ENCODE assay signal across 8 mouse cellular contexts in the genomic region with DNA sequence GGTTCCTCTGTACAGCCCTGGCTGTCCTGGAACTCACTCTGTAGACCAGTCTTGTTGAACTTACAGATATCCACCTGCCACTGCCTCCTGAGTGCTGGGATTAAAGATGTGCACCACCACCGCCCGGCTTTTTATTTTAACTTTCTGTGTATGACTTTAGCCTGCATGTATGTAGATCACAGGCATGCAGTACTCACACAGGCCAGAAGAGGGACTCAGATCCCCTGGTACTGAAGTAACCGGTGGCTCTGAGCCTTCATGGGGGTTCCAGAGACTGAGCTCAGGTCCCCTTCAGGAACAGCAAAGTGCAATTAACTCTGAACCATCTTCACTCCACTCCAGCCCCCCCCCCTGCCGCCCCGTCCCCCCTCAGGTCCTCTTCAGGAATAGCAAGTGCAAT. TPM values are rescaled to one million over a fixed set of nuclear protein-coding genes. Genes with fewer than 3 reads are reported as not detected.
DNase-seq lines count a peak whose midpoint lies in the region; ATAC-seq and TF ChIP-seq lines count a peak whose summit lies in the region.

No protein-coding gene starts in this region.

- WGBS in liver, embryonic 11.5 days = 39% methylated on average over 4 of the region's 5 CpGs

- no peak overlapping the region for H3K9ac ChIP-seq in liver, embryonic 11.5 days (ENCODE audit: low read depth, low read length)

- H3K4me2 ChIP-seq in liver, embryonic 11.5 days = no peak overlapping the region

- intact Hi-C loops in heart, postnatal 25 days (cut with DNase I) = no loop called here

- peak; percentile 28; the same call in 1 of the 2 replicates for TF ChIP-seq CTCF in testis, adult 2 months (IDR thresholded peaks at IDR 0.05; ENCODE audit: control insufficient read depth, insufficient read depth, insufficient replicate concordance, low read depth, low read length)
- 0 out of 2 replicates have a peak, but pooled peaks have one; percentile 18 for TF ChIP-seq CTCF in cortical plate, adult 2 months (IDR thresholded peaks at IDR 0.05; ENCODE audit: extremely low read depth, insufficient read depth, low read length)

- H3K36me3 ChIP-seq in testis, adult 2 months (ENCODE audit: control insufficient read depth, insufficient read depth, low read length) = no peaks in the 10 kb centered on the region
- H3K36me3 ChIP-seq in liver, embryonic 11.5 days (ENCODE audit: control insufficient read depth, insufficient read depth, low read length) = no peaks in the 10 kb centered on the region

- ATAC-seq in liver, embryonic 11.5 days (replicated peaks; ENCODE audit: low FRiP score) = no peak

- H3K9me3 ChIP-seq in liver, embryonic 11.5 days (ENCODE audit: control insufficient read depth, low read length) = no peaks in the 10 kb centered on the region

- no peak overlapping the region for H3K4me3 ChIP-seq in testis, adult 2 months (ENCODE audit: control insufficient read depth, low read depth, low read length)
- H3K4me3 ChIP-seq in cortical plate, adult 2 months (ENCODE audit: insufficient read depth, low read length) = no peak overlapping the region
- no peak overlapping the region for H3K4me3 ChIP-seq in liver, embryonic 11.5 days (ENCODE audit: low read depth, low read length)

- H3K4me1 ChIP-seq in testis, adult 2 months (ENCODE audit: control insufficient read depth, insufficient read depth, low read length) = no peaks in the 10 kb centered on the region
- no peaks in the 10 kb centered on the region for H3K4me1 ChIP-seq in cortical plate, adult 2 months (ENCODE audit: control insufficient read depth, insufficient read depth, low read length)
- H3K4me1 ChIP-seq in liver, embryonic 11.5 days (replicated peaks; ENCODE audit: control insufficient read depth, insufficient read depth, low read length) = no peaks in the 10 kb centered on the region

- no peaks in the 10 kb centered on the region for H3K27me3 ChIP-seq in testis, adult 2 months (ENCODE audit: control insufficient read depth, insufficient read depth, low read length)
- H3K27me3 ChIP-seq in liver, embryonic 11.5 days (replicated peaks; ENCODE audit: control insufficient read depth, insufficient read depth, low read length) = peaks cover 11% of the 10 kb centered on the region

- DNase-seq in heart, adult 11 months = peak; percentile 89
- no peak for DNase-seq in heart, postnatal 25 days (ENCODE audit: low spot score)
- DNase-seq in testis, postnatal 14 days (ENCODE audit: low spot score) = no peak
- peak; percentile 46 for DNase-seq in liver, embryonic 11.5 days (ENCODE audit: low spot score)
- DNase-seq in thymus, postnatal 0 days (ENCODE audit: low spot score) = peak; percentile 68
- no peak for DNase-seq in left cerebral cortex, adult 18-20 months (ENCODE audit: low spot score in 2 of 2)

- H3K27ac ChIP-seq in testis, adult 2 months (ENCODE audit: control insufficient read depth, insufficient read depth, low read depth, low read length) = no peak overlapping the region
- H3K27ac ChIP-seq in cortical plate, adult 2 months (ENCODE audit: insufficient read depth, low read length) = no peak overlapping the region
- no peak overlapping the region for H3K27ac ChIP-seq in liver, embryonic 11.5 days (ENCODE audit: low read depth, low read length)

- no peak for TF ChIP-seq POLR2A in testis, adult 2 months (IDR thresholded peaks at IDR 0.05; ENCODE audit: control insufficient read depth, low read depth, low read length)
- TF ChIP-seq POLR2A in cortical plate, adult 2 months (IDR thresholded peaks at IDR 0.05; ENCODE audit: extremely low read depth, insufficient read depth, low read length) = no peak

RNA-seq across cellular contexts. Expression of a gene that starts 25.5 kb away (rescaled TPM):
- total RNA-seq in heart, postnatal 25 days (2021) = under 1 TPM; 0.42 to 0.73 TPM
- polyA plus RNA-seq in testis, adult 2 months (2012; rRNA removed) = 75.6 and 79.0 TPM in 2 replicates
- polyA plus RNA-seq in cortical plate, adult 2 months (2012; rRNA removed) = 0.64 and 0.94 TPM in 2 replicates
- polyA plus RNA-seq in liver, embryonic 11.5 days (2014; fragmentation: Nextera tagmentation; extraction: Ambion mirVana) = 0.19 TPM in 1 of 2 replicates, not detected in the other
- 0.28 and 0.47 TPM in 2 replicates for polyA plus RNA-seq in thymus, postnatal 0 days (2015; fragmentation: Nextera tagmentation; extraction: Ambion mirVana)
- total RNA-seq in left cerebral cortex, adult 18-20 months (2021) = under 1 TPM; 0.19 to 0.42 TPM

RNA-seq across cellular contexts. Expression of a gene that starts 25.6 kb away (rescaled TPM):
- under 1 TPM in 1 of 2 experiments, not detected in 1; 0.44 TPM for total RNA-seq in heart, postnatal 25 days (2021)
- polyA plus RNA-seq in testis, adult 2 months (2012; rRNA removed) = 174 and 187 TPM in 2 replicates
- not detected in 2 replicates for polyA plus RNA-seq in cortical plate, adult 2 months (2012; rRNA removed)
- polyA plus RNA-seq in liver, embryonic 11.5 days (2014; fragmentation: Nextera tagmentation; extraction: Ambion mirVana) = not detected in 2 replicates
- 0.04 and 0.31 TPM in 2 replicates for polyA plus RNA-seq in thymus, postnatal 0 days (2015; fragmentation: Nextera tagmentation; extraction: Ambion mirVana)
- total RNA-seq in left cerebral cortex, adult 18-20 months (2021) = not detected

RNA-seq across cellular contexts. Expression of a gene that starts 32.5 kb away (rescaled TPM):
- 10 to 100 TPM; 51.4 TPM for total RNA-seq in heart, postnatal 25 days (2021)
- 21.5 and 23.4 TPM in 2 replicates for polyA plus RNA-seq in testis, adult 2 months (2012; rRNA removed)
- polyA plus RNA-seq in cortical plate, adult 2 months (2012; rRNA removed) = 77.9 and 93.2 TPM in 2 replicates
- polyA plus RNA-seq in liver, embryonic 11.5 days (2014; fragmentation: Nextera tagmentation; extraction: Ambion mirVana) = 3.1 and 3.2 TPM in 2 replicates
- polyA plus RNA-seq in thymus, postnatal 0 days (2015; fragmentation: Nextera tagmentation; extraction: Ambion mirVana) = 31.9 and 42.4 TPM in 2 replicates
- total RNA-seq in left cerebral cortex, adult 18-20 months (2021) = 10 to 100 TPM; 47.0 to 48.3 TPM

RNA-seq across cellular contexts. Expression of a gene that starts 57.8 kb away (rescaled TPM):
- total RNA-seq in heart, postnatal 25 days (2021) = 10 to 100 TPM; 12.8 to 13.6 TPM
- polyA plus RNA-seq in testis, adult 2 months (2012; rRNA removed) = 45.4 and 50.1 TPM in 2 replicates
- 63.6 and 66.2 TPM in 2 replicates for polyA plus RNA-seq in cortical plate, adult 2 months (2012; rRNA removed)
- polyA plus RNA-seq in liver, embryonic 11.5 days (2014; fragmentation: Nextera tagmentation; extraction: Ambion mirVana) = 6.4 and 8.9 TPM in 2 replicates
- polyA plus RNA-seq in thymus, postnatal 0 days (2015; fragmentation: Nextera tagmentation; extraction: Ambion mirVana) = 5.8 and 6.9 TPM in 2 replicates
- 10 to 100 TPM; 41.8 to 42.5 TPM for total RNA-seq in left cerebral cortex, adult 18-20 months (2021)

Comparison
In these comparisons a context has a peak if more than half of its experiments do, and no peak if none do; other contexts are left out.
1. DNase-seq: peak in heart, adult 11 months (single experiment), liver, embryonic 11.5 days (single experiment) and thymus, postnatal 0 days (single experiment); none in heart, postnatal 25 days (single experiment), testis, postnatal 14 days (single experiment) and left cerebral cortex, adult 18-20 months (0 of 2).
2. RNA of a gene that starts 25.5 kb away (polyA plus RNA-seq): 75.6 to 79.0 TPM in testis, adult 2 months; 0.64 to 0.94 TPM in cortical plate, adult 2 months, 0.28 to 0.47 TPM in thymus, postnatal 0 days and 0.19 TPM in liver, embryonic 11.5 days; every median in the first group is over 10 times any median in the second.
3. RNA of a gene that starts 25.6 kb away (polyA plus RNA-seq): 174 to 187 TPM in testis, adult 2 months; 0.04 to 0.31 TPM in thymus, postnatal 0 days, not detected in cortical plate, adult 2 months and not detected in liver, embryonic 11.5 days; every median in the first group is over 100 times any median in the second.